Mouse (Mus musculus) hindbrain, embryonic 13.5 days (tissue): ENCODE results near the gene Pdss2. TPM values are rescaled to one million over a fixed set of nuclear protein-coding genes. Genes with fewer than 3 reads are reported as not detected.

ENCODE experiments used
- ATAC-seq: fragments of 200-750 bp; cut with Nextera tagmentation; 2 replicates; pipeline ENCODE4 v1.8.0; 2017; ENCODE audit warnings: moderate TSS enrichment; ENCODE audit not compliant: low FRiP score
- H3K27ac ChIP-seq: fragments of 300-500 bp; sonication (generic); 2 replicates; pipeline ENCODE4 v1.5.1; 2015; ENCODE audit warnings: inconsistent platforms, mild to moderate bottlenecking, moderate library complexity
- H3K27me3 ChIP-seq: fragments of 300-500 bp; sonication (generic); 2 replicates; pipeline ENCODE4 v1.6.1; 2015; ENCODE audit warnings: mild to moderate bottlenecking, inconsistent platforms
- H3K36me3 ChIP-seq: fragments of 300-500 bp; sonication (generic); 2 replicates; pipeline ENCODE4 v1.6.1; 2015; ENCODE audit warnings: mild to moderate bottlenecking, inconsistent platforms
- H3K4me1 ChIP-seq: fragments of 300-500 bp; sonication (generic); replicated peaks from 2 replicates; pipeline ENCODE4 v1.6.1; 2015; ENCODE audit warnings: inconsistent platforms
- H3K4me2 ChIP-seq: fragments of 300-500 bp; sonication (generic); 2 replicates; pipeline ENCODE4 v1.6.1; 2015; ENCODE audit warnings: inconsistent platforms, mild to moderate bottlenecking, moderate library complexity
- H3K4me3 ChIP-seq: fragments of 300-500 bp; sonication (generic); 2 replicates; pipeline ENCODE4 v1.5.1; 2015; ENCODE audit warnings: mild to moderate bottlenecking, inconsistent platforms
- H3K9ac ChIP-seq: fragments of 300-500 bp; sonication (generic); 2 replicates; pipeline ENCODE4 v1.6.1; 2015; ENCODE audit warnings: mild to moderate bottlenecking, inconsistent platforms
- H3K9me3 ChIP-seq: fragments of 300-500 bp; sonication (generic); 2 replicates; pipeline ENCODE4 v1.6.1; 2016; ENCODE audit warnings: inconsistent platforms
- WGBS: fragments of 180-500 bp; shearing (Covaris S2); methylation state at CpG from one replicate; pipeline ENCODE4 v1.1.7; 2015; 5-methylcytosine and 5-hydroxymethylcytosine counted together
- polyA plus RNA-seq: library from polyadenylated mRNA; unstranded; fragments of >200 nt; fragmentation: Nextera tagmentation; extraction: Ambion mirVana; gene quantifications from 2 replicates; pipeline ENCODE4 v1.2.1, GENCODE M21; 2015

The Pdss2 gene
- polyA plus RNA-seq, 1 experiment from 2014 or later = 16.0 TPM

DNA sequence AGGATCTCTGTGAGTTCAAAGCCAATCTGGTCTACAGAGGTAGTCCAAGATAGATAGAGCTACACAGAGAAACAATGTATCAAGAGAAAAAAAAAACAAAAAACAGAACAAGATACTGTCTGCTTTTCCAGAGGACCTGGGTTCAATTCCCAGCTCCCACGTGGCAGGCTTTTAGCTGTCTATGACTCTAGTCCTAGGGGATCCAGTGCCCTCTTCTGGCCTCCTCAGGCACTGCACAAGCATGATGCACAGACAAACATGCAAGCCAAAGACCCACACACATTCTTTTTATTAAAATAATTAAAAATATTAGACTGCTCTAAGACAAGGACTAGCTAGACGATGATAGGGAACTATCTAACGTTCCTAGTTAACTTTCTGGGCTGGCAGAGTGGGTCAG is 214.5 kb downstream of the Pdss2 start:
- H3K27ac ChIP-seq = no peak overlapping the region
- H3K4me1 ChIP-seq = peaks cover 25% of the 10 kb centered on the region
- H3K9ac ChIP-seq = no peak overlapping the region
- H3K4me3 ChIP-seq = no peak overlapping the region
- 0 out of 2 replicates have a peak, but pooled peaks cover 2% of the 10 kb centered on the region for H3K9me3 ChIP-seq
- H3K4me2 ChIP-seq = no peak overlapping the region
- H3K27me3 ChIP-seq = no peaks in the 10 kb centered on the region
- peaks cover 9% of the 10 kb centered on the region for H3K36me3 ChIP-seq
- no peak for ATAC-seq
- WGBS = 93% methylated on average over 3 of the region's 3 CpGs

DNA sequence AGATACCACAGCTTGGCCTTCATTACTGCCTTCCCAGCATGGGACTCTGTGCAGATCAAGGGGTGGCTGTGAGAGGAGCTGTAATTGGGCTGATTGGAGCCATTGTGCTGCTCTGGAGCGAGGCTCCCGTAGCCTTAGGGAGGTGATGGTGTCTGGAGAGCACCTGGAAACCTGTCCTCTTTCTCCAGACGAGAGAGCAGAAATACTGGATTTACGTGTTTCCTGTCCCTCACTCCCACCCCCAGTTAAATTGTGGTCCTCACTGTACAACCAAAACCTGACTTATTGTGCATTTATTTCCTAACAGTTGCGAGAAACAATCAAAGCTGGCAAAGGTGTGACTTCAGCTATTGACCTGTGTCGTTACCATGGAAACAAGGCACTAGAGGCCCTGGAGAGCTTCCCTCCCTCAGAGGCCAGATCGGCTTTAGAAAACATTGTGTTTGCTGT is 218.2 kb downstream of the Pdss2 start:
- H3K9me3 ChIP-seq = 0 out of 2 replicates have a peak, but pooled peaks cover 2% of the 10 kb centered on the region
- H3K27ac ChIP-seq = peak overlapping the region; percentile 89
- peak overlapping the region; percentile 29 for H3K4me2 ChIP-seq
- no peak overlapping the region for H3K4me3 ChIP-seq
- peak overlapping the region; percentile 46 for H3K9ac ChIP-seq
- H3K4me1 ChIP-seq = peaks cover 33% of the 10 kb centered on the region
- H3K36me3 ChIP-seq = peaks cover 4% of the 10 kb centered on the region; the same call in 1 of the 2 replicates
- no peaks in the 10 kb centered on the region for H3K27me3 ChIP-seq
- WGBS = 9% methylated on average over 7 of the region's 7 CpGs
- peak; percentile 60 for ATAC-seq

DNA sequence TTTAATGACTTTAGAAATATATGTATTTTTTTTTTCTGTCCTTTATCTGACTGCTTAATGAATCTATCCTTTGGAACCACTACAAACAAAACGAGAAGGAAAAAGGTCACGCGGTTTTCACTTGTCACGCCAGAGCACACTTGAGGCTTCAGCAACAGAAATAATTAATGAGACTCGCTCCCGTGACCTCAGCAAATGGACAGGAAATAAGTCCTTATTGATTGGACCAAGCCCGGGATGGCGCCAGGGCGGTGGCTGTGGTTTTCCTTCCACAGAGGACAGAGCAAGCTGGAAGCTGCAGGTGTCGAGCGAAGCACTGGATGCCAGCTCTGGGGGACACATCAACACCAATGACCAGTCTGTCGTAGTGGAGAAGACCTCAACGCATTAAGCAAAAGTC is 218.8 kb downstream of the Pdss2 start:
- H3K4me3 ChIP-seq = no peak overlapping the region
- H3K4me2 ChIP-seq = peak overlapping the region; percentile 29
- H3K9ac ChIP-seq = peak overlapping the region; percentile 59
- peak overlapping the region; percentile 89 for H3K27ac ChIP-seq
- 17% methylated on average over 13 of the region's 13 CpGs for WGBS
- H3K4me1 ChIP-seq = peaks cover 33% of the 10 kb centered on the region
- no peak for ATAC-seq
- peaks cover 4% of the 10 kb centered on the region; the same call in 1 of the 2 replicates for H3K36me3 ChIP-seq
- no peaks in the 10 kb centered on the region for H3K27me3 ChIP-seq
- 0 out of 2 replicates have a peak, but pooled peaks cover 2% of the 10 kb centered on the region for H3K9me3 ChIP-seq

DNA sequence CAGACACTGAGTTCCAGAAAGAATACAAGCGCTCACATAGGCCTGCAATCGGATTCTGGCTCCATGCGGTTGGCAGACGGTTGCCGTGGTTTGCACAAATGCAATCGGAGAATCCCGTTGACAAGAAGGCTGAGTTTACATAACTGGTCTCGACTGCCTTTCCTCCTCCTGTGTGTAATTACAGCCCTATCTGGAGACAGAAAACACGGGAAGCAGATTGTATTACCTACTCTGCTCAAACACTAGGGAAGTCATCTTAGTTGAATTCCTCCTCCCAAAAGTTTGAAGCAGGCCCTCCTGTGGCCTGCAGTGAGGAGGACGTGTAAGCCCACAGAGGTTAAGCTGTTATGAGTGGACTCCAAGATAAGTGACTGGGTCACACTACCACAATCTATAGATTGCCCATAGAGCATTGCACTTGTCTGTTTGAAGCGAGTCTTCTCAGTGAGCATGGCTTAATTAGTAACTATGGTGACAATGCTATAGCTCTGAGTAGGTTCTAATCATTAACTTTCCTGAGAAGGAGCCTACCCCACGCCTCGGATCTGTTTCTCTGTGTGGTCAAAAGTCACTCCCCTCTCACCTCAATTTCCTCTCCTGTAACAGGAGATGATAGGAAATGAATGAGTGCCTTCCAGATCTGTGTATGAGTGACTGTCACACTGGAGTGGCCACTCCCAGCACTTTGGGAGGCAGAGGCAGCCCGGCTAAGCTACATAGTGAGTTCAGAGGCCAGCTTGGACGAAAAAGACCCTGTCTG is 219.9 kb downstream of the Pdss2 start:
- no peak overlapping the region for H3K4me3 ChIP-seq
- no peak overlapping the region for H3K9ac ChIP-seq
- no peaks in the 10 kb centered on the region for H3K36me3 ChIP-seq
- peak overlapping the region; percentile 89 for H3K27ac ChIP-seq
- H3K4me1 ChIP-seq = peaks cover 33% of the 10 kb centered on the region
- H3K4me2 ChIP-seq = no peak overlapping the region
- no peaks in the 10 kb centered on the region for H3K27me3 ChIP-seq
- H3K9me3 ChIP-seq = no peaks in the 10 kb centered on the region
- WGBS = 45% methylated on average over 15 of the region's 15 CpGs
- no peak for ATAC-seq

DNA sequence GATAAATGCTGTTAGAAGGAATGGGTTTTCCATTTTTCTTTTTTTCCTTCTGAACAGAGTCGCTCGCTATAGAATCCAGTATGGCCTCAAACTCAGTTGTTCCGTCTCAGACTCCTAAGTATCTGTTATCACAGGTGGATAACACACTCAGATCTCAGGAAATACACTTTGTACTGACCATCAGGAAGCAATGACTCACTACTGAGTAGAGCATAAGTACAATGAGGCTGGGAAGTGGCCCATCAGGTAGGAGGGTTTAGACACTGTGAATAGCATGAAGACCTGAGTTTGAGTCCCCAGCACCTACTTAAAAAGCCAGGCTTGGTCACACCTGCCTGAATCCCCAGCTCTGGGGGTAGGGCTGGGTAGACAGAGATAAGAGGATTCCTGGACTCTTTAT is 227.4 kb downstream of the Pdss2 start:
- 92% methylated on average over 3 of the region's 3 CpGs for WGBS
- Histone ChIP-seq H3K27ac (no peak overlapping the region), H3K4me1 (peaks cover 6% of the 10 kb centered on the region), H3K9me3 (no peaks in the 10 kb centered on the region), H3K4me3 (no peak overlapping the region), H3K27me3 (no peaks in the 10 kb centered on the region), H3K36me3 (no peaks in the 10 kb centered on the region), H3K9ac (no peak overlapping the region), H3K4me2 (no peak overlapping the region)
- ATAC-seq = no peak

DNA sequence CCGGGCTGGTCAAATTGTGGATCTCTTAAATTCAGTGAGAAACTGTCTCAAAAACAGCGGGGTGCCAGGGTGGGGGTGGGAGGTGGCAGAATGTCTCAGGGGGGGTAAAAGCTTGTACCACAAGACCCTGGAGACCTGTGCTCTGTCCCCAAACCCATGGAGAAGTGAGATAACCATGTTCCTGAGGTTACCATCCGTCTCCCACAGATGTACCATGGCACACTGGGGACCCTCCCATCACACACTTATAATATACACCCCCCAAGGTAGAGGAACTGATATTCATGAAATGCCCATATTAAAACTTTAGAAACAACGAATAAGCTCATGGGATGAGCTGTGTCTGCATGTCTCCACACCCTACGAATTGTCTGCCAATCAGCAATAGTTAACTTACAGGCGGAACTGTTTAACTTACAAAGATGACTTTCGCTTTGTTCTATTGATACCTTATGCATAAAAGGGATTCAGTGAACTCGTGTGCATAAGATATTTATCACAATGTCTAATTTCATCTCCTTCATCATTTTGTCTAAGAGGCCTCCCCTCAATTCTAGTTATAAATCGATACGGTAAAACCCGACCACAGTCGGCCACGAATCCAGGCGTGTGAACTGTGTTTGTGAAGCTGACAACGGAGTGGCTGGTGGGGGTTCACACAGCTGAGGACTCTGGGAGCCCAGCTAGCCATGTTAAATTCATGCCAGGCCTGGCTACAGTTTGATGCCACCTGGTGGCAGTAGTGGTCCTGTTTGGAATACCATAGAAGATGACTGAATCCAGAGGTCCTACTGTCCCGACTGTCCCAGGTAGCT is 230.8 kb downstream of the Pdss2 start:
- 23% methylated on average over 16 of the region's 16 CpGs for whole genome bisulfite sequencing

DNA sequence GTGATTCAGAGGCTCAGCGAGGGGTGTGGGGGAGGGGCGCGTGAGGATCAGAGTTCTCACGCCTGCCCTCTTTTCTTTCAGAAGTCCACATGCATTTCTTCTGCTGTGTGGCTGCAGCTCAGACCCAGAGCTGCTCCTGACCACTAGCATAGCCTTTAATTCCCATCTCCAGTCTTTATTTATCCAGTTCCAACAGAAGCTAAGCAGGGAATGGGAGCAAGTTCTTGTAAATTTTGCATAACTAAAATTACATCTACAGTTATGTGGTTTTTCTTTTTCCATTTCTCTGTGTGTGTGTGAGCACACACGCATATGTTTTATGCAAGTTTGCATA is 231.3 kb downstream of the Pdss2 start:
- Histone ChIP-seq H3K27ac (no peak overlapping the region), H3K36me3 (no peaks in the 10 kb centered on the region), H3K27me3 (no peaks in the 10 kb centered on the region), H3K4me3 (no peak overlapping the region), H3K9ac (no peak overlapping the region), H3K4me2 (peak overlapping the region; percentile 40), H3K9me3 (no peaks in the 10 kb centered on the region), H3K4me1 (peaks cover 6% of the 10 kb centered on the region)
- ATAC-seq = no peak
- WGBS = 18% methylated on average over 5 of the region's 5 CpGs

More for the DNA sequence above, 230.8 kb downstream of the Pdss2 start:
- Histone ChIP-seq H3K9me3 (no peaks in the 10 kb centered on the region), H3K27me3 (no peaks in the 10 kb centered on the region), H3K9ac (no peak overlapping the region), H3K27ac (no peak overlapping the region), H3K4me2 (peak overlapping the region; percentile 40), H3K4me3 (peak overlapping the region; percentile 13; the same call in 1 of the 2 replicates), H3K4me1 (peaks cover 6% of the 10 kb centered on the region), H3K36me3 (no peaks in the 10 kb centered on the region)
- peak; percentile 92 for ATAC-seq

DNA sequence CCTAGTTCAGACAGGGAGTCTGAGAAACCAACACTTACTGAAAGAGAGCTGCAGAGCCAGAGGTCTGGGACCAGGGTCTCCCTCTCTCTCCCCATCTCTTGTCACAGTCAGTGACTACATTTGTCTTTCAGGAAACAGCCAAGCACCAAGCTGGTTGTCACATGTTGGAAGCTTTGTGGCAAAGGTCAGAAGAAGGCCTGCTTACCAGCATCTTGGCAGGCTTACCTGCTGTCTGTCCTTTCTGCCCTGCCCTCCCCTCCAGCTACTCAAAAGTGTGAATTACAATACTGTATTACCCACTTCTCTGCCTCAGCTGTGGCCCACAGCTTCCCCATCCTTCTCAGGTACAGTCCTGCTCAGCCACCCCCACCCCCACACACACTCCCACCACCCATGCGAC is 232.9 kb downstream of the Pdss2 start:
- 85% methylated on average over 1 of the region's 1 CpGs for WGBS
- no peaks in the 10 kb centered on the region for H3K27me3 ChIP-seq
- H3K9me3 ChIP-seq = no peaks in the 10 kb centered on the region
- H3K4me2 ChIP-seq = no peak overlapping the region
- no peak overlapping the region for H3K9ac ChIP-seq
- no peak overlapping the region for H3K27ac ChIP-seq
- H3K4me1 ChIP-seq = peaks cover 6% of the 10 kb centered on the region
- ATAC-seq = no peak
- H3K4me3 ChIP-seq = no peak overlapping the region
- H3K36me3 ChIP-seq = no peaks in the 10 kb centered on the region

DNA sequence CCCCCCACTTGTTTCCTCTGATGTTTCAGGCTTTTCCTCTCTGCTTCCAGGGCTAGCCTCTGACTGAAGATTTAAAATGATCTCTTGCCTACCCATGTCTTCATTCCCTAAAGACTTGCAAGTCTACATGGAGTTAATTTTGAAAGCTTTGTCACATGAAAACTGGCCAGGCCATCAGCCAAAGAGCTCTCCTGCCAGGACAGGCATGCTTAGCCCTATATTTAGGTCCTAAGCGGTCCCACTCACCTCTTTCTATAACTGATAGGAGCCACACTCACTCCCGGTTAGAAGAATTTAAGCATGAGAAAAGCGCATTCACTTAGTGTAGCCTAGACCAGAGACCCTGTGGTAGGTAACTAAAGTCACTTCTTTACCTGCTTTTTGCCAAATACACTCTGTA is 233.4 kb downstream of the Pdss2 start:
- no peak overlapping the region for H3K27ac ChIP-seq
- peaks cover 6% of the 10 kb centered on the region for H3K4me1 ChIP-seq
- no peaks in the 10 kb centered on the region for H3K9me3 ChIP-seq
- no peak overlapping the region for H3K4me2 ChIP-seq
- H3K27me3 ChIP-seq = no peaks in the 10 kb centered on the region
- no peaks in the 10 kb centered on the region for H3K36me3 ChIP-seq
- no peak overlapping the region for H3K4me3 ChIP-seq
- no peak for ATAC-seq
- no peak overlapping the region for H3K9ac ChIP-seq
- 95% methylated on average over 3 of the region's 3 CpGs for WGBS

DNA sequence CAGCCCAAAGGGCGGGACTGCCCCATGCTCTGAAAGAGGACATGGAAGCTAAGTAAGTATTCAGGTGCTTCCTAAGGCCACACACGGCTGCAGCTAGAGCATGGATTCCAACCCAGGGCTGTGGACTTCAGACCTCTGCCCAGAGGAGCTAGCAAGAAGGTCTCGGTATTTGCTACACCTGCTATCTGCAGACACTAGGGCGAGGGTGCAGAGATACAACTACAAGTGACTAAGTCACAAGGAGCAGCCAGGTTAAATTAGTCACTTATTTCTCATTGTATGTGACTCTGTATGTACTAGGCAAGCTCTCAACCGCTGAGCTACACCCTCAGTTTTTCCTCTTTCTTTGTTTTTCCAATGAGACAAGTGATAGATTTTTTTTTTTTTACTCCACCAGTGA is 241.5 kb downstream of the Pdss2 start:
- 83% methylated on average over 5 of the region's 5 CpGs for WGBS
- Histone ChIP-seq H3K27ac (no peak overlapping the region), H3K4me1 (no peaks in the 10 kb centered on the region), H3K27me3 (no peaks in the 10 kb centered on the region), H3K9me3 (no peaks in the 10 kb centered on the region), H3K4me3 (no peak overlapping the region), H3K9ac (no peak overlapping the region), H3K4me2 (no peak overlapping the region), H3K36me3 (no peaks in the 10 kb centered on the region)
- no peak for ATAC-seq

DNA sequence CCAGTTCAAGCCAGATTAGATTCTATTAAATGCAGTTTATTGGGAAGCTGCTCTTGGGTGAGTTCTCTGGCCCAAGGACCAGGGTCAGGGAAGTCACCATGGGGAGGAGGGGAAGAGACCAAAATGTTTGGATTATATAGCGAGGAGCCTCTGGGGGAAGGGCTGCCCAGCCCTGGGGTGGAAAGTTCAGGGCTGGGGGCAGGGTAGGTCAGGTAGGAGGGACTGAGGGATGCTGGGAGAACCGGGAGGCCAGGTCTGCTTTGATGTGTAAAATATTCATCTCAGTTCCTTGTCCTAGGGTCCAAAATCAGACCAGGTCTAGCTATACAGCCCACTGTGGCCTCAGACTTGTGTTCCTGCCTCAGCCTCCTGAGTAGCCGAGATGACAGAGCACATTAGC is 241.9 kb downstream of the Pdss2 start:
- no peak overlapping the region for H3K9ac ChIP-seq
- H3K27me3 ChIP-seq = no peaks in the 10 kb centered on the region
- no peak for ATAC-seq
- 71% methylated on average over 3 of the region's 3 CpGs for WGBS
- H3K4me3 ChIP-seq = no peak overlapping the region
- no peaks in the 10 kb centered on the region for H3K36me3 ChIP-seq
- H3K4me1 ChIP-seq = no peaks in the 10 kb centered on the region
- H3K9me3 ChIP-seq = no peaks in the 10 kb centered on the region
- no peak overlapping the region for H3K27ac ChIP-seq
- H3K4me2 ChIP-seq = no peak overlapping the region

DNA sequence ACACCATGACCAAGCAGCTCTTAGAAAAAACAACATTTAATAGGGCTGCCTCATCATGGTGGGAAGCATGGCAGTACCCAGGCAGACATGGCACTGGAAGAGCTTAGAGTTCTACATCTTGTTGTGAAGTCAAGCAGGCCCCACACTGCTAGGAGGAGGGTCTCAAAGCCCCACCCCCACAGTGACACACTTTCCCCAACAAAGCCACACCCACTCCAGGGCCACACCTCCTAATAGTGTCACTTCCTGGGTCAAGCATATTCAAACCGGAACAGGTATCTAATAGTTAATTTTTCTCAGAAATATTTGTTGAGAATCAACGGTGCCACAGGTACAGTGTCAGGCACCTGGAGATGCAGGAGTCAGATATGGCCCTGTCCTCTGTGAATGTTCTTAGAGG is 244.9 kb downstream of the Pdss2 start:
- Histone ChIP-seq H3K9me3 (no peaks in the 10 kb centered on the region), H3K4me3 (no peak overlapping the region), H3K4me1 (no peaks in the 10 kb centered on the region), H3K27ac (no peak overlapping the region), H3K4me2 (no peak overlapping the region), H3K9ac (no peak overlapping the region), H3K36me3 (no peaks in the 10 kb centered on the region), H3K27me3 (no peaks in the 10 kb centered on the region)
- ATAC-seq = no peak
- 99% methylated on average over 2 of the region's 2 CpGs for WGBS
